8 mouse cellular contexts compared by ENCODE assay signal in genomic region chr15:92598380-92599295, GRCm38 (mm10).
DNase-seq lines count a peak whose midpoint lies in the region; ATAC-seq lines count a peak whose summit lies in the region.

No protein-coding gene starts in this region.

- 1% methylated on average over 18 of the region's 18 CpGs for WGBS in hindbrain, embryonic 10.5 days
- 2% methylated on average over 18 of the region's 18 CpGs for WGBS in limb, embryonic 15.5 days

- ATAC-seq in limb, embryonic 15.5 days (ENCODE audit: insufficient number of reproducible peaks, low FRiP score, low TSS enrichment, low read depth), result no peak
- ATAC-seq in activated CD4-positive, CD25-positive, alpha-beta regulatory T cell, adult 4 months, result no peak
- ATAC-seq in inflammation-experienced regulatory T-cells, adult 6 months, result no peak

- H3K4me2 ChIP-seq in limb, embryonic 15.5 days, result peak overlapping the region; percentile 39

- H3K27ac ChIP-seq in hindbrain, embryonic 10.5 days, result peak overlapping the region; percentile 70
- H3K27ac ChIP-seq in limb, embryonic 15.5 days, result no peak overlapping the region

- H3K4me1 ChIP-seq in hindbrain, embryonic 10.5 days (replicated peaks), result peaks cover 44% of the 10 kb centered on the region
- H3K4me1 ChIP-seq in limb, embryonic 15.5 days, result peaks cover 9% of the 10 kb centered on the region

- H3K27me3 ChIP-seq in hindbrain, embryonic 10.5 days (ENCODE audit: insufficient read depth, poor library complexity, severe bottlenecking), result no peaks in the 10 kb centered on the region
- no peaks in the 10 kb centered on the region for H3K27me3 ChIP-seq in limb, embryonic 15.5 days

- H3K36me3 ChIP-seq in hindbrain, embryonic 10.5 days, result peaks cover 7% of the 10 kb centered on the region; the same call in 1 of the 2 replicates
- H3K36me3 ChIP-seq in limb, embryonic 15.5 days, result no peaks in the 10 kb centered on the region

- DNase-seq in adrenal gland, postnatal 25 days, result peak; percentile 9
- no peak for DNase-seq in adrenal gland, adult 2 months
- DNase-seq in lung, postnatal 10 days, result peak; percentile 8
- no peak for DNase-seq in lung, postnatal 4 days
- DNase-seq in hindbrain, embryonic 10.5 days (ENCODE audit: low spot score), result peak; percentile 27

- H3K4me3 ChIP-seq in hindbrain, embryonic 10.5 days, result peak overlapping the region; percentile 57
- peak overlapping the region; percentile 21 for H3K4me3 ChIP-seq in limb, embryonic 15.5 days

- no peaks in the 10 kb centered on the region for H3K9me3 ChIP-seq in hindbrain, embryonic 10.5 days
- H3K9me3 ChIP-seq in limb, embryonic 15.5 days, result no peaks in the 10 kb centered on the region

- H3K9ac ChIP-seq in limb, embryonic 15.5 days, result no peak overlapping the region

Comparison
In these comparisons a context has a peak if more than half of its experiments do, and no peak if none do; other contexts are left out.
1. DNase-seq: peak in adrenal gland, postnatal 25 days (single experiment), lung, postnatal 10 days (single experiment) and hindbrain, embryonic 10.5 days (single experiment); none in adrenal gland, adult 2 months (single experiment) and lung, postnatal 4 days (0 of 2).